Mouse (Mus musculus) heart, adult 2 months (tissue): ENCODE measurements at regions not wholly inside any gene's neighbourhood (a gene's known extent, or its start where the extent isn't known, plus 50 kb on each side); places are given as distances from the start of the nearest gene placed in this dataset.

Experiments
- DNase-seq, 2 experiments: peaks; one replicate each; pipeline ENCODE4 v3.0.0; 2021
- H3K27ac ChIP-seq: fragments of 200-600 bp; 2 replicates; pipeline ENCODE4 v1.8.1; 2022
- H3K27me3 ChIP-seq: fragments of 200-500 bp; 2 replicates; pipeline ENCODE4 v1.6.1; 2012; ENCODE audit warnings: mild to moderate bottlenecking, low read length, inconsistent platforms, mixed read lengths; ENCODE audit not compliant: control insufficient read depth, insufficient read depth
- H3K36me3 ChIP-seq: fragments of 200-500 bp; 2 replicates; pipeline ENCODE4 v1.6.1; 2012; ENCODE audit warnings: low read length, inconsistent platforms; ENCODE audit not compliant: control insufficient read depth, insufficient read depth
- H3K4me1 ChIP-seq: fragments of 200-500 bp; 2 replicates; pipeline ENCODE4 v1.6.1; 2011; ENCODE audit warnings: low read length; ENCODE audit not compliant: control insufficient read depth, insufficient read depth
- H3K4me3 ChIP-seq: fragments of 200-600 bp; 2 replicates; pipeline ENCODE4 v1.8.1; 2022
- H3K79me2 ChIP-seq: fragments of 200-500 bp; replicated peaks from 2 replicates; pipeline ENCODE4 v1.6.1; 2012; ENCODE audit warnings: mild to moderate bottlenecking, inconsistent platforms, low read length, moderate library complexity, mixed read lengths; ENCODE audit not compliant: control insufficient read depth, insufficient read depth
- H3K9ac ChIP-seq: fragments of 200-500 bp; 2 replicates; pipeline ENCODE4 v1.6.1; 2012; ENCODE audit warnings: low read depth, mild to moderate bottlenecking, control low read depth, inconsistent platforms, low read length, mixed read lengths
- CTCF ChIP-seq: fragments of 200-600 bp; IDR thresholded peaks from 2 replicates; pipeline ENCODE4 v1.8.1; 2022; ENCODE audit warnings: antibody characterized with exemption, mild to moderate bottlenecking, moderate library complexity
- EP300 ChIP-seq: fragments of 200-500 bp; IDR thresholded peaks from 2 replicates; pipeline ENCODE4 v1.6.1; 2011; ENCODE audit warnings: low read depth, low read length, control low read depth; ENCODE audit not compliant: insufficient read depth
- POLR2A ChIP-seq: fragments of 200-500 bp; IDR thresholded peaks from 2 replicates; pipeline ENCODE4 v1.6.1; 2011; ENCODE audit warnings: mild to moderate bottlenecking, low read depth, low read length, control low read depth; ENCODE audit not compliant: insufficient read depth
- WGBS: fragments of 180-500 bp; shearing (Covaris S2); methylation state at CpG from one replicate; pipeline ENCODE4 v1.1.7; 2018; 5-methylcytosine and 5-hydroxymethylcytosine counted together
- intact Hi-C: fragments of 180-260 bp; cut with DNase I; formaldehyde crosslinking; loops from one replicate; pipeline ENCODE4 v1.15.1; 2025

- intact Hi-C loops = no loop called here
- 59% methylated on average over 12 of the region's 12 CpGs for WGBS
These were observed 684.7 kb downstream of the Hs3st4 start for GRCm38 (mm10) chr7:124667180-124667968.

GRCm38 (mm10) chr7:124668058-124668457 is 685.4 kb downstream of the Hs3st4 start:
- DNase-seq = no peak
- no peak overlapping the region for H3K4me3 ChIP-seq
- no peaks in the 10 kb centered on the region for H3K36me3 ChIP-seq
- H3K27me3 ChIP-seq = no peaks in the 10 kb centered on the region
- no peaks in the 10 kb centered on the region for H3K4me1 ChIP-seq
- TF ChIP-seq CTCF (no peak), POLR2A (no peak), EP300 (no peak)
- WGBS = 40% methylated on average over 4 of the region's 4 CpGs
- H3K79me2 ChIP-seq = no peaks in the 10 kb centered on the region
- H3K27ac ChIP-seq = no peak overlapping the region
- H3K9ac ChIP-seq = no peak overlapping the region
- intact Hi-C loops = no loop called here

More at GRCm38 (mm10) chr7:124667180-124667968, 684.7 kb downstream of the Hs3st4 start:
- no peak overlapping the region for H3K27ac ChIP-seq
- H3K9ac ChIP-seq = no peak overlapping the region
- H3K27me3 ChIP-seq = no peaks in the 10 kb centered on the region
- H3K4me1 ChIP-seq = no peaks in the 10 kb centered on the region
- DNase-seq = no peak
- no peak for TF ChIP-seq CTCF
- TF ChIP-seq EP300 = no peak
- no peak for TF ChIP-seq POLR2A
- H3K36me3 ChIP-seq = no peaks in the 10 kb centered on the region
- H3K79me2 ChIP-seq = no peaks in the 10 kb centered on the region
- H3K4me3 ChIP-seq = no peak overlapping the region

DNA sequence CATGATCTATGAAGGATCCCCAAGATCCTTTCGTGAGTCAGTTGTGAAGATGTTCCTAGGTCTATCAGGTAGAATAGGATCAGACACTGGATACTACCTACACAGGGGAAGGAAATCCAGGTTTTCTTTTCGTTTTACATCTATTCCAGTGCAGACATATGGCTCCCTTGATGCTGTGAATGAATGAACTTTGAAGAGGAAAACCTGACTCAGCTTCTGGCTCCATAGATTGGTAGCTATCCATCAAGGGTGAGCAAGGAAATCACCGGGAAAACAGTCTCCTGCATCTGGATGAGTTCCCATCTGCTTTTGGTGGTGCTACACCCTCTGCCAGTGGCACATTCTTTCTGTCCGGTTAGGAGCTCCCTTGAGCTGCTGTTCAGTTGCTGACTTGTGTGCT is 687.8 kb downstream of the Hs3st4 start:
- no peaks in the 10 kb centered on the region for H3K4me1 ChIP-seq
- H3K79me2 ChIP-seq = no peaks in the 10 kb centered on the region
- intact Hi-C loops = no loop called here
- no peaks in the 10 kb centered on the region for H3K27me3 ChIP-seq
- H3K4me3 ChIP-seq = no peak overlapping the region
- H3K27ac ChIP-seq = no peak overlapping the region
- H3K9ac ChIP-seq = no peak overlapping the region
- no peak for DNase-seq
- 48% methylated on average over 4 of the region's 4 CpGs for WGBS
- no peaks in the 10 kb centered on the region for H3K36me3 ChIP-seq
- TF ChIP-seq CTCF (no peak), EP300 (no peak), POLR2A (no peak)

- no peaks in the 10 kb centered on the region for H3K79me2 ChIP-seq
- H3K9ac ChIP-seq = no peak overlapping the region
- no peaks in the 10 kb centered on the region for H3K27me3 ChIP-seq
- DNase-seq = no peak
- no peaks in the 10 kb centered on the region for H3K4me1 ChIP-seq
- no peaks in the 10 kb centered on the region for H3K36me3 ChIP-seq
- H3K4me3 ChIP-seq = no peak overlapping the region
- no peak overlapping the region for H3K27ac ChIP-seq
- intact Hi-C loops = no loop called here
- TF ChIP-seq CTCF = no peak
- no peak for TF ChIP-seq POLR2A
- no peak for TF ChIP-seq EP300
These were observed 688.4 kb downstream of the Hs3st4 start for GRCm38 (mm10) chr7:124671117-124671516.

- WGBS = 51% methylated on average over 3 of the region's 3 CpGs
- Histone ChIP-seq H3K9ac (no peak overlapping the region), H3K4me3 (no peak overlapping the region), H3K27me3 (no peaks in the 10 kb centered on the region), H3K79me2 (no peaks in the 10 kb centered on the region), H3K4me1 (no peaks in the 10 kb centered on the region), H3K36me3 (no peaks in the 10 kb centered on the region), H3K27ac (no peak overlapping the region)
- no peak for TF ChIP-seq CTCF
- no peak for TF ChIP-seq EP300
- TF ChIP-seq POLR2A = no peak
- DNase-seq = no peak
- intact Hi-C loops = no loop called here
These were observed 694.3 kb downstream of the Hs3st4 start for GRCm38 (mm10) chr7:124676854-124677515.

GRCm38 (mm10) chr7:124680561-124680960 is 697.9 kb downstream of the Hs3st4 start:
- Histone ChIP-seq H3K4me1 (no peaks in the 10 kb centered on the region), H3K79me2 (no peaks in the 10 kb centered on the region), H3K4me3 (no peak overlapping the region), H3K36me3 (no peaks in the 10 kb centered on the region), H3K27me3 (no peaks in the 10 kb centered on the region), H3K27ac (no peak overlapping the region), H3K9ac (no peak overlapping the region)
- DNase-seq = no peak
- intact Hi-C loops = no loop called here
- TF ChIP-seq CTCF (no peak), POLR2A (no peak), EP300 (no peak)
